Mouse (Mus musculus): Measurements from ENCODE around the gene Tecta. TPM values are rescaled to one million over a fixed set of nuclear protein-coding genes. Genes with fewer than 3 reads are reported as not detected.
A peak's percentile ranks its signal among the peaks of the same experiment; 100 is the strongest.

The Tecta gene
- polyA plus RNA-seq, 1 experiment = 0.05 TPM

DNA sequence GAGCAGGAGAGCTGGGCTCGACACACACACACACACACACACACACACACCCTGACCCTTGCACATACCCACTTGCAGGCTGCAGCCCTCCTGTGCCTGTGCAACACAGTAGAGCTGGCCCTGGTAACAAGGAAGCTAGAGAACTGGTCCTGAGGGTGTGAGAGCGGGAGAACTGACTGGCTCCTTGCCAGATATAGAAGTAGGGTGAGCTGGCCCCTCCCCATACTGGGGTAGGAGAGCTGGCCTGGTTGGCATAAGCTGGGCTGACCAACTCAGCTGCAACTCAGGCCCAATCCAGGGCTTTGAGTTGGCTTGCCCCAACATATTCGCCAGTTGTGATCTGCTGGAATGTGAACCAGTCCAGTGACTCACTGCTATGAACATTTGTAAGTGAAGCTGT is 83.9 kb downstream of the Tecta start:
- no peaks in the 10 kb centered on the region for H3K4me1 ChIP-seq (ENCODE audit: control insufficient read depth, insufficient read depth, low read length)
- no peak for DNase-seq
- H3K4me3 ChIP-seq (replicated peaks; ENCODE audit: extremely low read depth, low read depth, low read length) = no peak overlapping the region
- TF ChIP-seq CTCF (IDR thresholded peaks at IDR 0.05; ENCODE audit: insufficient read depth, low read length) = no peak
- TF ChIP-seq POLR2A (IDR thresholded peaks at IDR 0.05; ENCODE audit: borderline replicate concordance, extremely low read depth, low read depth, low read length) = no peak
- WGBS = 49% methylated on average over 3 of the region's 3 CpGs

DNA sequence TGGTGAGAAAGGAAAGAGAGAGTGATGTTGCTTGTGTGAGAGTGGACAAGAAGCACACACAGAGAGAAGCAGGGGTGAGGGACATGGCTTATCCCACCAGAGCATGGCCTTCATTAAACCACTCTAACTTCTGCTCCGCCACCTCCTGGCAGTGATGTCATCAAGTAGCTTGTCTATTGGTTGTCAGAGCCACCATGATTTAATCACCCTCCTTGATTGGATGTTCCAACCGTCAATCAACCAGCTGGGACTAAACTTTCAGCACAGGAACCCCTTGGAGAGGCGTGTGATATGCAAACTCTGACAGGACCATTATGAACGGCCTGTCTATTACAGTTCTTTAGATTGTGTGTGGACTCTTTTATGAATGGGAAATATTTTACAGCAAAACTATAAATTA is 84.8 kb downstream of the Tecta start:
- WGBS = 64% methylated on average over 4 of the region's 4 CpGs
- Histone ChIP-seq H3K4me3 (replicated peaks; ENCODE audit: extremely low read depth, low read depth, low read length) (no peak overlapping the region), H3K4me1 (ENCODE audit: control insufficient read depth, insufficient read depth, low read length) (no peaks in the 10 kb centered on the region)
- no peak for DNase-seq
- TF ChIP-seq CTCF (IDR thresholded peaks at IDR 0.05; ENCODE audit: insufficient read depth, low read length) = no peak
- no peak for TF ChIP-seq POLR2A (IDR thresholded peaks at IDR 0.05; ENCODE audit: borderline replicate concordance, extremely low read depth, low read depth, low read length)

DNA sequence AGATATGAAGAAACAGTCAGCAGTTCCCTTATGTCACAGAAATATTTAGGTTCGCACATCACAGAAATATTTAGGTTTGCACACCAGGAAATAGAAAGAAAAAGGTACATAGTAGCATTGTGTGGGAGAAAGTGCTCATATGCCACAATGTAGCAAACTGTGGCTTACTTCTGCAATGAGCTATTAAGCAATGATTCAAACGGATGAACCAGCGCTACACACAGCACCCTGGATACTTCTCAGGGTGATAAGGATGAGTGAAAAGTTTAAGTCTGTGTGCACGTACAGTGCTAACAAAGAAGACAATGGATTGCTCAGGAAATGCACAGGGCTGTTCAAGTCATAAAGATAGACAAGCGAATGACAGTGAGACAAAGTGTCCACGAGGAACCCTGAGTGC is 85.3 kb downstream of the Tecta start:
- TF ChIP-seq POLR2A (IDR thresholded peaks at IDR 0.05; ENCODE audit: borderline replicate concordance, extremely low read depth, low read depth, low read length) (no peak), CTCF (IDR thresholded peaks at IDR 0.05; ENCODE audit: insufficient read depth, low read length) (no peak)
- Histone ChIP-seq H3K4me3 (replicated peaks; ENCODE audit: extremely low read depth, low read depth, low read length) (no peak overlapping the region), H3K4me1 (ENCODE audit: control insufficient read depth, insufficient read depth, low read length) (no peaks in the 10 kb centered on the region)
- WGBS = 62% methylated on average over 6 of the region's 6 CpGs
- no peak for DNase-seq

DNA sequence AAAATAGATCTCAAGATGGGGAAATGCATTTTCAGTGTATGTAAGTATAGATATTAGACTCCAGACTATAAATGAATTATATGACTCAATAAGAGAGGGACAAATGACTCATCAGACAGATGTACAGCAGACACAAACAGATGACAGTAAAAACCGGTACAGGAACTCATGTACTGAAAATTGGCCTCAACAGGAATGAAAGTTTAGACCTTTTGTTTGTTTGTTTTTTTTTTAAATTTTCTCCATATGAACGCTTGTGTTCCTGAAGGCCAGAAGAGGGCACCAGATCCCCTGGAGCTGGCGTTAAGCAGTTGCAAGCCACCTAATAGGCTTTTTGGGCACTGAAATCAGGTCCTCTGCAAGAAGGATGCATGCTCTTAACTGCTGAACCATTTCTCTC is 85.9 kb downstream of the Tecta start:
- Histone ChIP-seq H3K4me3 (replicated peaks; ENCODE audit: extremely low read depth, low read depth, low read length) (no peak overlapping the region), H3K4me1 (ENCODE audit: control insufficient read depth, insufficient read depth, low read length) (no peaks in the 10 kb centered on the region)
- 9% methylated on average over 3 of the region's 3 CpGs for WGBS
- no peak for DNase-seq
- TF ChIP-seq POLR2A (IDR thresholded peaks at IDR 0.05; ENCODE audit: borderline replicate concordance, extremely low read depth, low read depth, low read length) (no peak), CTCF (IDR thresholded peaks at IDR 0.05; ENCODE audit: insufficient read depth, low read length) (peak; percentile 24; the same call in 1 of the 2 replicates)

DNA sequence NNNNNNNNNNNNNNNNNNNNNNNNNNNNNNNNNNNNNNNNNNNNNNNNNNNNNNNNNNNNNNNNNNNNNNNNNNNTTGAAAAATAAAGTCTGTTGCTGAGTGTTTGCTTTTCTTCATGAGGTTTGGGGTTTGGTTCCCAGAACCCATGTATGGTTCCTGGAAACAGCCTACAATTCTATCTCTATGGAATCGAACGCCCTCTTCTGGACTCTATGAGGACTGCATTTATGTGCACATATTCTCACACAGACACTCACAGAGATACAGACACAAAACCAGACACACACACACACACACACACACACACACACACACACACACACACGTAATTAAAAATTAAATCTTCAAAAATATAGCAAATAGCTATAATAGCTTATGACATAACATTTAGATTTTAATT is 88.4 kb downstream of the Tecta start:
- TF ChIP-seq POLR2A (IDR thresholded peaks at IDR 0.05; ENCODE audit: borderline replicate concordance, extremely low read depth, low read depth, low read length) = no peak
- TF ChIP-seq CTCF (IDR thresholded peaks at IDR 0.05; ENCODE audit: insufficient read depth, low read length) = no peak
- no peak for DNase-seq
- Histone ChIP-seq H3K4me3 (replicated peaks; ENCODE audit: extremely low read depth, low read depth, low read length) (no peak overlapping the region), H3K4me1 (ENCODE audit: control insufficient read depth, insufficient read depth, low read length) (no peaks in the 10 kb centered on the region)
- WGBS = 87% methylated on average over 3 of the region's 3 CpGs

DNA sequence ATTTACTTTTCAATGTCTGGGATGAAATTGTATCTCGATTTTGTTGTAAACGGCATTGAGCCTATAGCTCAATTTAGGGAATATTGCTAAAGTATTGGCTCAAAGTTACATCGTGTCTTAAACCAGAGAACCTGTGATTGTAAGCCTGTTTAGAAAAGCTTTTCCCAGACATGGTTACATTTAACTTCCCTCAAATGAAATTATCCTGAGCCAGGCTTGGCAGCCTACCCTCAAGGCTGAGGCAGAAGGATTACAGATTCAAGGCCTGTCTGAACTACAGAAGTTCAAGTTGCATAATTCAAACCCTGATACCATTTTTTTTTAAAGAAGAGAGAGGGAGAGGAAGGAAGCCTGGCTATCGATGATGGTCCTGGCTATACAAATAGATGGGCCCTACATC is 95.8 kb downstream of the Tecta start:
- no peak for DNase-seq
- TF ChIP-seq POLR2A (IDR thresholded peaks at IDR 0.05; ENCODE audit: borderline replicate concordance, extremely low read depth, low read depth, low read length) (no peak), CTCF (IDR thresholded peaks at IDR 0.05; ENCODE audit: insufficient read depth, low read length) (no peak)
- H3K4me3 ChIP-seq (replicated peaks; ENCODE audit: extremely low read depth, low read depth, low read length) = no peak overlapping the region
- no peaks in the 10 kb centered on the region for H3K4me1 ChIP-seq (ENCODE audit: control insufficient read depth, insufficient read depth, low read length)
- WGBS = 81% methylated on average over 4 of the region's 4 CpGs

DNA sequence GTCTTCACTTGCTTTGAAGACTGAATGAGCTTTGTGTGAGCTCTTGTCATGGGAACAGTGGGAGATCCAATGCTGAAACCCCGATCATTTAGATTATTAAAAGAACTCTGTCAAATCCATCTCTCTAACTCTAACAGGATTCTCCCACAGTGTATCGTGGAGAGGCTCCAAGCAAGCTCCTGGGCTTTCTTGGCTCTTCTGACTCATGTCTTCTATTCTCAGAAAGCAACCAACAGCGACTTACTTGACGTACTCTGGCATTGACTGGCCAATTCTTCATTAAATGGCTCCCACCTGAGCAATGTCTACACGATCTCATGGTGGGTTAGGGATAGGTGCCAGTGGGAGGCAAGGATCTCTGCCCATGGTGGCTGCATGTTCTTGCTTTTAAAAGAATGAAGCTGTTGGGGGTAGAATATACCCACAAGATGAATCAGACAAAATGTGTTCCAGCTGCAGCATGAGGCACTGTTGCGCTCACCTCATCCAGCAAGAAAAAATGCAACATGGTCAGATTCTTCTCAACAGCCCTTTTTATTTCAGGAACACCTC is 98.6 kb downstream of the Tecta start:
- TF ChIP-seq CTCF (IDR thresholded peaks at IDR 0.05; ENCODE audit: insufficient read depth, low read length) = no peak
- TF ChIP-seq POLR2A (IDR thresholded peaks at IDR 0.05; ENCODE audit: borderline replicate concordance, extremely low read depth, low read depth, low read length) = no peak
- no peak overlapping the region for H3K4me3 ChIP-seq (replicated peaks; ENCODE audit: extremely low read depth, low read depth, low read length)
- 86% methylated on average over 6 of the region's 6 CpGs for WGBS
- H3K4me1 ChIP-seq (ENCODE audit: control insufficient read depth, insufficient read depth, low read length) = no peaks in the 10 kb centered on the region
- no peak for DNase-seq

DNA sequence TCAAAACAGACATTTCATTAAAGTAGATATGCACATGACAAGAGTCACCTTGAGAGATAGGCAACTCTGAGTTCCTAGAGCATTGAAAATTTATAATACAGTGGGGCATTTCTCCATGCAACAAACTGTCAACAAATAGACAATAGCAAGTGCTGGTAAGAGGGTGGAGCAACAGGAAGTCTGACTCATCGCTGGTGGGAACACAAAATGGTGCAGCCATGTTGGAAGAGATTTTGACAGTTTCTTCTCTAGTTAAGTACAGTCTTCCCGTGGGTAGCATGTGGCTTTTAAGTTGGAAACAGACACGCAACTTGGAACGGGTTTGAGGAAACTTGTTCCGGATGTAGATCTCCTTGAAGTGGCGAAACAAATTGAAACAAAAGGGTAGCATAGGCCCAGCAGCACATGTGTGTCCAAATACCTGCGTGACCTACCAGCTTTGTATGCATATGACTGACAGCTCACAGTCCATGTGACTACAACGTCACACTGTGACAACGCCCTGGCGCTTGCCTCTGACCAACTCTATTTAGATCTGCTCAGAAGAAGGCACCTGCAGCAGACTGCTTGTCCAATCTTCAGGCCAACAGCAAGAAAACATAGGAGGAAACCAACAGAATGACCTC is 103.3 kb downstream of the Tecta start:
- 82% methylated on average over 10 of the region's 10 CpGs for WGBS
- Histone ChIP-seq H3K4me1 (ENCODE audit: control insufficient read depth, insufficient read depth, low read length) (no peaks in the 10 kb centered on the region), H3K4me3 (replicated peaks; ENCODE audit: extremely low read depth, low read depth, low read length) (no peak overlapping the region)
- DNase-seq = no peak
- no peak for TF ChIP-seq POLR2A (IDR thresholded peaks at IDR 0.05; ENCODE audit: borderline replicate concordance, extremely low read depth, low read depth, low read length)

DNA sequence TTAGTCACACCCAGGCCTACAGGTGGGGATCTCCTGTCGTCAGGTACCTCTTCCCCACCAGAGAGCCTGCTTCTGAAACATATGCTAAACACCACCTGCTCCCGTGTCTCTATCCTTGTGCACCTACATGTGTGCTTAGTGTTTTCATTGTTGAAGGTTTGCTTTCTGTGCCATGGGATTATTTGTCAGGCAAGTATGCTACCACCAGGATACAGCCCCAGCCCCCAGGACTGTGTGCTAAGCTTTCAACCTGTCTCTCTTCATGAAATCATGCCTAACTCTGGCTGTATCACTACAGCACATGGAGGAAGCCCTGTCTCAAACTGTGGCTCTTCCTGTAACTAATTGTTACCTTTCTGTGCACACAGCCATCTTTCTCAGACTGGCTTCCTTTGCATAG is 105.6 kb downstream of the Tecta start:
- TF ChIP-seq CTCF (IDR thresholded peaks at IDR 0.05; ENCODE audit: insufficient read depth, low read length) (no peak), POLR2A (IDR thresholded peaks at IDR 0.05; ENCODE audit: borderline replicate concordance, extremely low read depth, low read depth, low read length) (no peak)
- H3K4me3 ChIP-seq (replicated peaks; ENCODE audit: extremely low read depth, low read depth, low read length) = no peak overlapping the region
- no peaks in the 10 kb centered on the region for H3K4me1 ChIP-seq (ENCODE audit: control insufficient read depth, insufficient read depth, low read length)
- WGBS = 64% methylated on average over 2 of the region's 2 CpGs
- DNase-seq = no peak

DNA sequence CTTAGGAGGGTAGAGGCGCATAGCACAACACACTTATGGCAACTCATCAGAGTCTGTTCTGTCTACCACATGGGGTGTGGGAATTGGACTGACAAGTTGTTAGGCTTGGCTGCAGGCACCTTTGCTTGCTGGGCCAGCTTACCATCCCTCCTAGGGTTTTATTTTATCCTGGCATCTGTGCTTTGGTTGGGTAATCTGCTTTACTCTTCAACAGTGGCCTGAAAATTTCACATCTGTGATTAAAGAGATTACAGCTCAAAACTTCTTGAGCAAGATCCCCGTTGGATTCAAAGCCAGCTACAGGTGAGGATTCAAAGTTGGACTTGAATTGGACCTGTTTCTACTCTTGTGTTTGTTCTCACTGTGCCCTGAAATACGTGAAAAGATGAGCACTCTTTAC is 106.1 kb downstream of the Tecta start:
- TF ChIP-seq POLR2A (IDR thresholded peaks at IDR 0.05; ENCODE audit: borderline replicate concordance, extremely low read depth, low read depth, low read length) (no peak), CTCF (IDR thresholded peaks at IDR 0.05; ENCODE audit: insufficient read depth, low read length) (no peak)
- WGBS = 77% methylated on average over 3 of the region's 3 CpGs
- Histone ChIP-seq H3K4me3 (replicated peaks; ENCODE audit: extremely low read depth, low read depth, low read length) (no peak overlapping the region), H3K4me1 (ENCODE audit: control insufficient read depth, insufficient read depth, low read length) (no peaks in the 10 kb centered on the region)
- no peak for DNase-seq
